ENCODE assay signal across 22 mouse cellular contexts in the genomic region with DNA sequence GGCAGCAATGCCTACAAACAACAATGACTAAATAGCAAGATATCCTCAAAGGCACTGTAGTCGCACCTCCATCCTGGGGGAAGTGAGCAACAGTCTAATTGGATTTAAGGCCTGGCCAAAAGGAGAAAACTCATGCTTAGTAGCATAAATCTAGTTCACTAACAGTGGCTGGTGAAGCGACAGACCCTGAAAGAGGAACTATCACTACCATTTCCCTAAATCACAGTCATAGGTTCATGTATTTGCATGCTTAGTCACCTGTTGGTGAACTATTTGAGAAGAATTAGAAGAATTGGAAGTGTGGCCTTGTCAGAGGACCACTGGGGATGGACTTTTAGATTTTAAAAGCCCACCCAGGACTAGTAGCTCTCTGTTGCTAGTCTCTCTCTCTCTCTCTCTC.
"Had no signal": no experiment of that assay in that cellular context is flagged by ENCODE, and none has a peak within 500 bp of the region (broad histone marks: within the 10 kb centered on the region; RNA-seq: fewer than 3 reads in every experiment).

No protein-coding gene starts in this region.

- H3K4me2 ChIP-seq: liver, embryonic 15.5 days; lung, embryonic 15.5 days; midbrain, embryonic 12.5 days; neural tube, embryonic 12.5 days had no signal

- H3K27me3 ChIP-seq: liver, embryonic 15.5 days; lung, embryonic 15.5 days; midbrain, embryonic 12.5 days; neural tube, embryonic 12.5 days had no signal

- H3K9ac ChIP-seq: liver, embryonic 15.5 days; liver, postnatal 0 days; lung, embryonic 15.5 days; midbrain, embryonic 12.5 days; neural tube, embryonic 12.5 days had no signal

- H3K4me1 ChIP-seq: liver, embryonic 15.5 days; lung, embryonic 15.5 days; midbrain, embryonic 10.5 days; midbrain, embryonic 12.5 days; neural tube, embryonic 12.5 days had no signal

- H3K9me3 ChIP-seq: liver, embryonic 15.5 days; lung, embryonic 15.5 days; midbrain, embryonic 10.5 days; midbrain, embryonic 12.5 days; neural tube, embryonic 12.5 days had no signal

- H3K27ac ChIP-seq: liver, embryonic 15.5 days; lung, embryonic 15.5 days; macrophage; midbrain, embryonic 10.5 days; midbrain, embryonic 12.5 days; neural tube, embryonic 12.5 days had no signal

- H3K4me3 ChIP-seq: liver, embryonic 15.5 days; lung, embryonic 15.5 days; midbrain, embryonic 10.5 days; midbrain, embryonic 12.5 days; myocyte; neural tube, embryonic 12.5 days had no signal

- ATAC-seq: liver, postnatal 0 days; lung, postnatal 0 days; midbrain, embryonic 16.5 days had no signal

- DNase-seq: liver, postnatal 0 days; lung, adult 2 months; lung, postnatal 14 days; lung, postnatal 36 days; midbrain, embryonic 14.5 days; retina, postnatal 1 day; right cerebral cortex, adult 18-20 months; right cerebral cortex, postnatal 25 days; right cerebral cortex, postnatal 4 days; spleen, adult 18-20 months; thymus, adult 18-20 months; thymus, postnatal 14 days; thymus, postnatal 36 days had no signal

- H3K36me3 ChIP-seq: liver, embryonic 15.5 days; lung, embryonic 15.5 days; midbrain, embryonic 10.5 days; midbrain, embryonic 12.5 days; neural tube, embryonic 12.5 days had no signal
